Mouse (Mus musculus) heart, postnatal 0 days (tissue): ENCODE data around the gene Dock4.

Experiments
- CTCF ChIP-seq: IDR thresholded peaks from 2 replicates; pipeline ENCODE4 v1.5.1; 2016; ENCODE audit warnings: antibody characterized with exemption, control low read depth, low read depth
- EP300 ChIP-seq: IDR thresholded peaks from 2 replicates; pipeline ENCODE4 v1.6.1; 2016; ENCODE audit warnings: antibody characterized with exemption, low read depth

GRCm38 (mm10) chr12:40838338-40838695 lies 392.6 kb downstream of the Dock4 start:
- no peak for TF ChIP-seq CTCF
- TF ChIP-seq EP300: no peak
